Mouse (Mus musculus) ovary, postnatal 36 days (tissue): Measurements from ENCODE around the gene Slc25a23.
A peak's percentile ranks its signal among the peaks of the same experiment; 100 is the strongest.

ENCODE experiments used
- DNase-seq: peaks from one replicate; pipeline ENCODE4 v3.0.0; 2022; ENCODE audit warnings: low spot score, mixed read lengths

Gene Slc25a23

DNA sequence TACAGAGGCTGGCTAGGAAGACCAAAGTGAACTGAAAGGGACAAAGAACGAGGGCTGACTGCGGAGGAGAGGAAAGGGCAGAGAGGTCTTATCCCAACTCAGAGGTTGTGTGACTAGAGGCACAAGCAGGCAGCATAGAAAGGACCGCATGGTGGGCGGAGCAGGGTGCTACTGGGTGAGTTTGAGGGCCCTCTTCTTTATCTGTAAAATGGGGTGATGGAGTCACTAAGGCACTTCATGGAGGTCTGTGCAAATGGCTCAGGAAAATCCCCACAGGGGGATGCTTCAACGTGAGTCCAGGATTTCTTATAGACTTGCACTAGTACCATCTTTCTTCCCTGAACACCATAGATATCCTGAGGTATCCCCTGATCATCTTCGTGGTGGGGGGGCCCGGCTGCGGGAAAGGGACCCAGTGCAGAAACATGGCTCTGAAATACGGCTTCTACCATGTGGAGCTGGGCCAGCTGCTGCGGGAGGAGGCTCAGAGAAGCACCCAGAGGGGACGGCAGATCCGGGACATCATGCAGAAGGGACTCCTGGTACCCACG is 47.3 kb downstream of the Slc25a23 start:
- DNase-seq: no peak

DNA sequence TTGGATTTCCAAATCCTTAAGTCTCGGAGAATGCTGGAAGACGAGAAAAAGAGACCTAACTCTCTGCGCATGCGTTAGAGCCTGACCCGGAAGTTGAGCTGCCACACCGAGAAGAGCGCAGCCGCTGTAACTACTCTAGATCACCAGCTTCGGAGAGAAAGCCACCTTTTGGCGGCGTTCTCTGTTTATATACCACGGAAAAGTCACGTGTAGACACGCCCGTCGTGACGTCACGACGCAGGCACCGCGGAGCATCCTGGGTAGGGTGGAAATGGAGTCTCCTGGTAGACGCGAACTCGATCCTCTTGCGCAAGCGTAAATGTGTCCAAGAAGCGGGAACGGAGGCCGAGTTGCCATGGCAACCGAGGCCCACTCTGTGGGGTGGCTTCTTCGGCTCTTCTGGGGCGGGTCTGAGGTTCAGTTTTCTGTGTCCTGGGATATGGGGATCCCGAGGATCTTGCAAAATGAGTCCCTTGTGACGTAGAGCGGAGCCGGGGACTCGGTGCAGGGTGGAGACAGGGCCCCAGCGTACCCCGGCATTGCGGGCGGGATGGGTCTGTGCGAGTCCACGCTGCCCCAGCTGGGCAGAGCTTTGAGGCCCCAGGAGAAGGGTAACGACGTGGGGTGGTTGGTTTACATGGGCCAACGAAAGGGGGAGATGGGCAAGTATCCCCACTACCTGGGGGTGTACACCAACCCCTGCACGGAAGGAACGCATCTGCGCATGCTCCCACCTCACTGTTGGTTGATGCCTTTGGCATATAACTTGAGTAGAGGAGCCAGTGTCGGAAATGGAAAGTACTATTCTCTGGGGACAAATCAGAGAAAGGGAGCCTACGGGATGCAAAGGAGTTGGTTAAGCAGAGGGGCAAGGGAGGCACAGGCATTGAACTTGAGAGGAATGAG is 48.2 kb downstream of the Slc25a23 start, which contains the start of the genes Gtf2f1 and Gm17949:
TSS of gene Gtf2f1 (minus strand) at position 53 of the 906 bp plus-strand sequence.
TSS of gene Gm17949 (plus strand) at position 234 of the 906 bp plus-strand sequence.
- DNase-seq: peak; percentile 90

DNA sequence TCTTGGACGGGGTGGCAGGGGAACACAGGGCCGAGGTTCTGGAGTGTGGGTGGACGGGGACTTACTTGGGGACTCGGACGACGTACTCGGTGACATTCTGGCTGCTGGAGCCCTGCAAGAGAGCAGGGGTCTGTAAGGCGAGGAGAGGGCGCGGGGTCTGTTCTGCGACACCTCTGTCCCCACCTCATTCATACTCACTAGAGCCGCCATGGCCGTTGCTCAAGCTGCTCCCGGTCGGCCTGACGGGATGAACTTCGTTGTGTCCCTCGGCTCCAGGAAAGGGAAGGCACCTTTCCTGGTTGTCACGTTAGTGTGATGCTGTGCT is 48.8 kb downstream of the Slc25a23 start:
- no peak for DNase-seq

DNA sequence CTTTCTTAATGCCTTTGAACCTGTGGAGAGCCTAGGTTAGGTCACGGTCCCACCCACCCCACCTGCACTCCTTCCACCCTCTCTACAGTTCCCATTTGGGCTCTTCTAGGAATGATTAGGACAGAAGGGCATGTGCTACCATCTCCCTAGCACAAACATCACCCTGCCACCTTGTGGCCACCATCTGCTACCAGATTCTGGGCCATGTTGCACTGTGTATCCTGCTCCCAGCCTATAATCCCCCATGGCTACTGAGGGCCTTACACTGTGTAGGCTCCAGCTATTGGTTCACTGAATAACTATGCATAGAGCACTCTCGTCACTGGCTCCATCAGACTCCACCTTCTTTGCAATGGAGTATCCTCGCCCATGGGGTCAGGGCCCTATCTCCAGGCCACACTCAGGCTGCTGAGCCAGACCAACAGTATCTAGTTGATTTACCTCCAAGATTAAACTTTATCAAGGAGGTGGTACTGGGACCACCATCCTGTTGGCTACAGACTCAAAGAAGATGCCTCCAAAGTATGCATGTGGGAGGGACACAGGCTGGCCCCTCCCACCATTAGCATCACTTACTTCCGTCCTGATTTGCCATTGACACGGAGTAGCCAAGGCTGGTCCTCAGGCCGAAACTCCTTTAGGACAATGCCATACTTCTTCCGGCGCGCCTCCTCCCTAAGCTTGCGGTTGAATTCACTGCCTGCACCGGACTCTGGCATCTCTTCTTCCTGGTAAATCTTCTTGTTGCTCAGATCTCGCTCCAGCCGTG is 52.3 kb downstream of the Slc25a23 start:
- DNase-seq: no peak

DNA sequence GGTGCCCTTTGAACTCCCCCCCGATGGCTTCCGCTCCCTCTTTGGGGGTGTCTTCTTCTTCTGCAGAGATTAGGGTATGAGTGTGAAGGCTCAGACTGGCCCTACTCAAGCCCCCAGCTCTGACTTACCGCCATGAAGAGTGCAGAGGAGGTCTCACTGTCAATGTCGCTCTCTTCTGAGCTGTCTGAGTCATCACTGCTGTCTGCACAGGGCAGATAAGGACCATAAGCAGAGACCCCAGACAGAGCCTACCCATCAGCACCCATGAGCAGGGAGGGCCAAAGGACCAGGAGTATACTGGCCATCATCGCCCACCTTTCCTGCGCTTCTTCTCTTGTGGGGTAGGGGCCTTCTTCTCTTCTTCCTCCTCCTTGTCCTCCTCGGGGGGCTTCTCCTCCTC is 55.7 kb downstream of the Slc25a23 start:
- DNase-seq: no peak

DNA sequence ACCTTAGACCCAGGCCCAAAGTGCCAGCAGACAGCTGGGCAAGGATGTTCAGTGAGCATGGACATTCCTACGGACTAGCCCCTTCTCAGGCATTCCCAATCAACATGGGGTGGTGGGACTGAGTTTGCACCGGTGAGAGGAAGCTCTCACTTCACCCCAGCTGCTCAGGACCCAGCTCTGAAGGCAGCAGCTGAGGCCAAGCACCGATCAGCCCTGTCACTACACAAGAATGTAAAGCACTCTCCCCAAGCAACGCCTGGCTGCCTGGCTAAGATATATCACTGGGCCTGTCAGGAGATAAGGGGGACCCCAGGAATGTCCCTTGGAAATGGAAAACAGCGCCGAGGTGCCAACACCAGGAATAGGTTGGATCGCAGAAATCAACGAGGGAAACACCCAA is 58.4 kb downstream of the Slc25a23 start:
- DNase-seq: no peak

DNA sequence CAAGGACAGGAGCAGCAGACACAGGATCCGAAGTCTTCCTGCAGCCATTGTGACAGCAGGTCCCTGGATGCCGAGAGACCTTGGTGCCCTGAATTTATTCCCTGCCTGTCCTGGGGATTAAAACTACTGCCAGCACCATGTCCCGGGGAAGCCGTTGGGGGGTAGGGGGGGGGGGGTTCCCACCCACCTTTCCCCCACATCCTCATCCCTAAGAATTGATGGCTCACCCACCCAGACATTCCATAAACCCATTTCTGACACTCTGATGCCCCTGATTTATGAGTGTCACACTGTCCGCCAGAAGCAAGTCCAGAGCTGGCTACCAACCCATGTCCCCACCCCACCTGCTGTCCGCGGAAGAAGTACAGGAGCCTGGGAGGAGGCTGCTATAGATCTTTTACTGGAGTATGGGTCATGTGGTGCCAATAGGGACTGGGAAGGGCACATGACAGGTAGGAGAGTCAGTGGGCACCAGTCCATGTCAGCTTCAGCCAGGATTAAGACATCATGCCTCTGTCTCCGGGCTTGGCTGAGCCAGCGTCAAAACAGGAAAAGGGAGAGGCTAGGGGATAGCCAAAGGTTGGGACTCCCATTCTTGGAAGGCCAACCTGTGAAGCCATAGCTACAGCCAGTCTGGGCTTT is 59.6 kb downstream of the Slc25a23 start, which contains the start of gene Pspn:
TSS of gene Pspn (minus strand) at position 51 of the 642 bp plus-strand sequence.
- DNase-seq: no peak

DNA sequence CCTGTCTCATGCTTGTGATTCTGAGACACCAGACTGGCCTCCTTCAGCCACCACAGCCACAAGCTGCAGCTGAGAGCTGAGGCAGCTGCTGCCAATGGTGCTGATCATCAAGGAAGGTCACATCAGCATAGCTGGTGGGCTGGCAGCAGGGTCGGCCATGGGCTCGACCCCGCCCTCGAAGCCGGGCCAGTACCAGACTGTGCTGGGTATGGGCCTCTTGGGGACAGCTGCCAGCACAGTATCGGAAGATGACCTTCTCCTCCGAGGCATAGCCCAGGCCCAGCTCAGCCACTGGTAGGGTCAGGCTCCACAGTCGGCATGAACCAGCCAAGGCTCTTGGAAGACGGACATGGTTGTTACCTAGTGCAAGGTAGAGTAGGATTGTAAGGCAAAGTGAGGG is 60.2 kb downstream of the Slc25a23 start:
- DNase-seq: peak; percentile 37

DNA sequence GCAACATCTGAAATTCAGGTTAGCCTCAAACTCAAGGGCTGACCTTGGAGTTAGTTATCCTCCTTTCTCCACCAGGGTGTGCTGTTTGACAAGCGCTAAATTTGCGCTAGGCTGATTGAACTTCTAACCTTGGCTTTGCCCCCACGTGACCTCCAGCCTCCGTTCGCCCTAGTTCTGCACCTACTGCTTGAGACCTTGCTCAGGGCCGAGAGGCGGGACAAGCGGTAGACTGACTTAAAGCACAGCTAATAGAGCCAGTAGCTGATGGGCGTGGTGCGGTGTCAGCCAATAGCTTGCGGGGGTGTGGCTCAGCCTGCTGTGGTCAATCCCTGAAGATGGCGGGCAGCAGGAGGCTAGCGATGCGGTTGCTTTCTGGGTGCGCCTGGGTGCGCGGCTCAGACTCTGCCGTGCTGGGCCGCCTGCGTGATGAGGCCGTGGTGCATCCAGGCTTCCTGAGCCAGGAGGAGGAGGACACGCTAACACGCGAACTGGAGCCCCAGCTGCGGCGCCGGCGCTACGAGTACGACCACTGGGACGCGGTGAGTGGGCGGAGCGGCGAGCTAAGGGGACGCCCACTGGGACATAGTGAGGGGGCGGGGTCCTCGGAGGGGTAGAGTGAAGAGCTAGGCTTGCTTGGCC is 62.5 kb downstream of the Slc25a23 start, which contains the start of gene Alkbh7:
TSS of gene Alkbh7 (plus strand) at position 311 of the 639 bp plus-strand sequence.
- DNase-seq: peak; percentile 91

DNA sequence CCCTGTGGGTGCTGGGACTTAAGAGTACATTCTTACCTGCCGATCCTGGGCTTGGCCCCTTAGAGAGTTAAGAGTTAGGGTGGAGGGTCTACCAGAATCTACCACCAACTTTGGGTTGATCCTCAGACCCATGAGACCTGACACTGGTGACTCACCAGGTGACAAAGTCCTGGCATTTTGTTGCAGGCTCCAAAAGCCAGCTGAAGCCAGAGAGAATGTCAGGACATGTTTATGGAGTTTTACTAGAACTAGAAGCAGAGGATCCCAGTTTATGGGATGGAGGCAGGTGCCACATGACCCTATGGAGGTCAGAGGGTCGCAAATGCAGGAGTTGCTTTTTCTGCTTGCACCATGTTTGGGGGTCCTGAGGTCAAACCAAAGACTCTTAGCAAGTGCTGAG is 63.2 kb downstream of the Slc25a23 start:
- no peak for DNase-seq

DNA sequence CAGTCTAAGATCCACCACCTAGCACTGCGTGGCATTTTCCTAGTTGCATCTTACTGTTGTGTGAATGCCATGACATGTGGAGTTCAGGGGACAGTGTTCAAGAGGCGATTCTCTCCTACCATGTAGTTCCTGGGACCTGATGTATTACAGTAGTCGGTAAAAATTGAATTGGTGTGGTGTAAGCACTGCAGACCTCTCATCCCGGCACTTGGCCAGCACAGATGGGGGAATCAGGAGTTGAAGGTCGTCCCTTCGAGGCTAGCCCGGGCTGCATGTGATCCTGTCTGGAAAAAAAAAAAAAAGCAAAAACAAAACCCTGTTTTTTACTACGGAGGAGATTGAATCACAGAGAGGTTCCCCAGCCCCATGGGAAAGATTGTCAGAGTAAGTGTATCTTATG is 64.6 kb downstream of the Slc25a23 start:
- peak; percentile 43 for DNase-seq
